Mouse (Mus musculus): ENCODE measurements around the gene Shank3. TPM values are rescaled to one million over a fixed set of nuclear protein-coding genes. Genes with fewer than 3 reads are reported as not detected.

The Shank3 gene
- polyA plus RNA-seq, 2 experiments: 0.39 to 2.1 TPM

- 60% methylated on average over 5 of the region's 5 CpGs for WGBS (ENCODE audit: insufficient replicate concordance)
- TF ChIP-seq CTCF (IDR thresholded peaks at IDR 0.05; ENCODE audit: low read depth) (no peak), EP300 (IDR thresholded peaks at IDR 0.05; ENCODE audit: low read depth) (no peak)
- Histone ChIP-seq H3K4me3 (ENCODE audit: insufficient read depth in 1 of 2, low read depth in 2 of 2, low read length in 2 of 2) (no peak overlapping the region), H3K27me3 (ENCODE audit: control insufficient read depth, insufficient read depth, low read length) (no peaks in the 10 kb centered on the region), H3K27ac (no peak overlapping the region), H3K4me2 (ENCODE audit: low read depth) (no peak overlapping the region), H3K36me3 (replicated peaks; ENCODE audit: control insufficient read depth, insufficient read depth, low read depth) (no peaks in the 10 kb centered on the region), H3K9me3 (ENCODE audit: control insufficient read depth, low read length) (no peaks in the 10 kb centered on the region), H3K9ac (replicated peaks) (no peak overlapping the region), H3K4me1 (replicated peaks; ENCODE audit: control insufficient read depth in 2 of 2, insufficient read depth in 2 of 2, low read length in 1 of 2) (no peaks in the 10 kb centered on the region)
- no peak for ATAC-seq (ENCODE audit: insufficient read depth)
- no peak for DNase-seq (ENCODE audit: low read depth in 3 of 3, low spot score in 3 of 3)
Observed at GRCm38 (mm10) chr15:89585101-89585500, 85.7 kb downstream of the Shank3 start.

- H3K9ac ChIP-seq (replicated peaks): no peak overlapping the region
- no peaks in the 10 kb centered on the region for H3K9me3 ChIP-seq (ENCODE audit: control insufficient read depth, low read length)
- 59% methylated on average over 11 of the region's 11 CpGs for WGBS (ENCODE audit: insufficient replicate concordance)
- H3K4me2 ChIP-seq (ENCODE audit: low read depth): no peak overlapping the region
- H3K27ac ChIP-seq: no peak overlapping the region
- ATAC-seq (ENCODE audit: insufficient read depth) (no peak), DNase-seq (ENCODE audit: low read depth in 3 of 3, low spot score in 3 of 3) (no peak)
- no peak overlapping the region for H3K4me3 ChIP-seq (ENCODE audit: insufficient read depth in 1 of 2, low read depth in 2 of 2, low read length in 2 of 2)
- H3K27me3 ChIP-seq (ENCODE audit: control insufficient read depth, insufficient read depth, low read length): no peaks in the 10 kb centered on the region
- no peak for TF ChIP-seq EP300 (IDR thresholded peaks at IDR 0.05; ENCODE audit: low read depth)
- no peak for TF ChIP-seq CTCF (IDR thresholded peaks at IDR 0.05; ENCODE audit: low read depth)
- H3K4me1 ChIP-seq (replicated peaks; ENCODE audit: control insufficient read depth in 2 of 2, insufficient read depth in 2 of 2, low read length in 1 of 2): no peaks in the 10 kb centered on the region
- no peaks in the 10 kb centered on the region for H3K36me3 ChIP-seq (replicated peaks; ENCODE audit: control insufficient read depth, insufficient read depth, low read depth)
Observed at GRCm38 (mm10) chr15:89585631-89586030, 86.2 kb downstream of the Shank3 start.

GRCm38 (mm10) chr15:89589146-89589545 lies 89.7 kb downstream of the Shank3 start:
- no peaks in the 10 kb centered on the region for H3K36me3 ChIP-seq (replicated peaks; ENCODE audit: control insufficient read depth, insufficient read depth, low read depth)
- no peaks in the 10 kb centered on the region for H3K27me3 ChIP-seq (ENCODE audit: control insufficient read depth, insufficient read depth, low read length)
- no peak overlapping the region for H3K9ac ChIP-seq (replicated peaks)
- no peak for TF ChIP-seq CTCF (IDR thresholded peaks at IDR 0.05; ENCODE audit: low read depth)
- no peak for TF ChIP-seq EP300 (IDR thresholded peaks at IDR 0.05; ENCODE audit: low read depth)
- H3K4me1 ChIP-seq (replicated peaks; ENCODE audit: control insufficient read depth in 2 of 2, insufficient read depth in 2 of 2, low read length in 1 of 2): 0 out of 4 replicates have a peak, but pooled peaks cover 0 to 3% of the 10 kb centered on the region in 2 experiments
- no peak overlapping the region for H3K4me3 ChIP-seq (ENCODE audit: insufficient read depth in 1 of 2, low read depth in 2 of 2, low read length in 2 of 2)
- no peak overlapping the region for H3K27ac ChIP-seq
- DNase-seq (ENCODE audit: low read depth in 3 of 3, low spot score in 3 of 3): no peak
- WGBS (ENCODE audit: insufficient replicate concordance): 65% methylated on average over 5 of the region's 5 CpGs
- no peak overlapping the region for H3K4me2 ChIP-seq (ENCODE audit: low read depth)
- no peaks in the 10 kb centered on the region for H3K9me3 ChIP-seq (ENCODE audit: control insufficient read depth, low read length)
- ATAC-seq (ENCODE audit: insufficient read depth): no peak

- peak overlapping the region; percentile 67 for H3K4me2 ChIP-seq (ENCODE audit: low read depth)
- no peaks in the 10 kb centered on the region for H3K27me3 ChIP-seq (ENCODE audit: control insufficient read depth, insufficient read depth, low read length)
- WGBS (ENCODE audit: insufficient replicate concordance): 3% methylated on average over 30 of the region's 30 CpGs
- no peak for TF ChIP-seq CTCF (IDR thresholded peaks at IDR 0.05; ENCODE audit: low read depth)
- no peak for TF ChIP-seq EP300 (IDR thresholded peaks at IDR 0.05; ENCODE audit: low read depth)
- H3K4me3 ChIP-seq (ENCODE audit: insufficient read depth in 1 of 2, low read depth in 2 of 2, low read length in 2 of 2): peak overlapping the region; percentile 74 to 75
- no peaks in the 10 kb centered on the region for H3K36me3 ChIP-seq (replicated peaks; ENCODE audit: control insufficient read depth, insufficient read depth, low read depth)
- DNase-seq (ENCODE audit: low read depth in 3 of 3, low spot score in 3 of 3) (no peak), ATAC-seq (ENCODE audit: insufficient read depth) (peak; percentile 36; the same call in 1 of the 2 replicates)
- H3K9me3 ChIP-seq (ENCODE audit: control insufficient read depth, low read length): no peaks in the 10 kb centered on the region
- 0 out of 4 replicates have a peak, but pooled peaks cover 0 to 3% of the 10 kb centered on the region in 2 experiments for H3K4me1 ChIP-seq (replicated peaks; ENCODE audit: control insufficient read depth in 2 of 2, insufficient read depth in 2 of 2, low read length in 1 of 2)
- H3K27ac ChIP-seq: no peak overlapping the region
- H3K9ac ChIP-seq (replicated peaks): peak overlapping the region; percentile 57
Observed at GRCm38 (mm10) chr15:89591317-89591716, 91.9 kb downstream of the Shank3 start.

GRCm38 (mm10) chr15:89591723-89592455 lies 92.5 kb downstream of the Shank3 start, which contains the start of gene Rabl2:
Rabl2 (minus strand) TSS chr15:89591923.
- Histone ChIP-seq H3K27me3 (ENCODE audit: control insufficient read depth, insufficient read depth, low read length) (no peaks in the 10 kb centered on the region), H3K4me3 (ENCODE audit: insufficient read depth in 1 of 2, low read depth in 2 of 2, low read length in 2 of 2) (peak within 1 kb of the TSS; percentile 74 to 75), H3K9ac (replicated peaks) (peak within 1 kb of the TSS; percentile 57), H3K36me3 (replicated peaks; ENCODE audit: control insufficient read depth, insufficient read depth, low read depth) (no peaks in the 10 kb centered on the region), H3K9me3 (ENCODE audit: control insufficient read depth, low read length) (no peaks in the 10 kb centered on the region), H3K4me2 (ENCODE audit: low read depth) (peak within 1 kb of the TSS; percentile 67), H3K27ac (no peak within 1 kb of the TSS), H3K4me1 (replicated peaks; ENCODE audit: control insufficient read depth in 2 of 2, insufficient read depth in 2 of 2, low read length in 1 of 2) (0 out of 4 replicates have a peak, but pooled peaks cover 0 to 3% of the 10 kb centered on the region in 2 experiments)
- DNase-seq (ENCODE audit: low read depth in 3 of 3, low spot score in 3 of 3) (peak; percentile 49 to 55 (median 52)), ATAC-seq (ENCODE audit: insufficient read depth) (peak; percentile 91)
- under 1% methylated on average over 35 of the region's 35 CpGs for WGBS (ENCODE audit: insufficient replicate concordance)
- no peak for TF ChIP-seq EP300 (IDR thresholded peaks at IDR 0.05; ENCODE audit: low read depth)
- TF ChIP-seq CTCF (IDR thresholded peaks at IDR 0.05; ENCODE audit: low read depth): no peak
